8 mouse cellular contexts compared by ENCODE assay signal in genomic region chr10:61977392-61978096, GRCm38 (mm10). TPM values are rescaled to one million over a fixed set of nuclear protein-coding genes. Genes with fewer than 3 reads are reported as not detected.
DNase-seq lines count a peak whose midpoint lies in the region; ATAC-seq and TF ChIP-seq lines count a peak whose summit lies in the region.

No protein-coding gene starts in this region.

- TF ChIP-seq POLR2A in liver, adult 2 months (IDR thresholded peaks at IDR 0.05; ENCODE audit: extremely low read depth, insufficient read depth, low read length) = no peak

- ATAC-seq in forebrain, embryonic 15.5 days (replicated peaks) = no peak
- no peak for ATAC-seq in limb, embryonic 13.5 days (ENCODE audit: low FRiP score, low read depth)
- no peak for ATAC-seq in neural tube, embryonic 15.5 days (ENCODE audit: low FRiP score)

- no peaks in the 10 kb centered on the region for H3K79me2 ChIP-seq in liver, adult 2 months (ENCODE audit: control insufficient read depth, insufficient read depth, low read length)

- H3K9ac ChIP-seq in liver, adult 2 months (ENCODE audit: low read depth, low read length) = peak overlapping the region; percentile 60
- no peak overlapping the region for H3K9ac ChIP-seq in forebrain, embryonic 15.5 days (replicated peaks)
- peak overlapping the region; percentile 67 for H3K9ac ChIP-seq in limb, embryonic 13.5 days
- 0 out of 2 replicates have a peak overlapping the region, but pooled peaks have one; percentile 34 for H3K9ac ChIP-seq in neural tube, embryonic 15.5 days (replicated peaks)

- 7% methylated on average over 18 of the region's 18 CpGs for WGBS in liver, adult 2 months
- WGBS in forebrain, embryonic 15.5 days = 10% methylated on average over 18 of the region's 18 CpGs
- 2% methylated on average over 18 of the region's 18 CpGs for WGBS in limb, embryonic 13.5 days
- 2% methylated on average over 18 of the region's 18 CpGs for WGBS in neural tube, embryonic 15.5 days

- intact Hi-C loops in left cerebral cortex, postnatal 14 days (cut with DNase I) = loop anchor here (2.0 to 5.0 kb wide), 3 partner anchors 100 to 205 kb away; no protein-coding TSS in a partner anchor

- H3K27ac ChIP-seq in liver, adult 2 months (replicated peaks; ENCODE audit: insufficient read depth, low read depth, low read length) = no peak overlapping the region
- no peak overlapping the region for H3K27ac ChIP-seq in forebrain, embryonic 15.5 days (replicated peaks)
- no peak overlapping the region for H3K27ac ChIP-seq in limb, embryonic 13.5 days
- no peak overlapping the region for H3K27ac ChIP-seq in neural tube, embryonic 15.5 days (replicated peaks)

- no peaks in the 10 kb centered on the region for H3K36me3 ChIP-seq in liver, adult 2 months (ENCODE audit: control insufficient read depth, insufficient read depth, low read length)
- no peaks in the 10 kb centered on the region for H3K36me3 ChIP-seq in forebrain, embryonic 15.5 days
- no peaks in the 10 kb centered on the region for H3K36me3 ChIP-seq in limb, embryonic 13.5 days
- no peaks in the 10 kb centered on the region for H3K36me3 ChIP-seq in neural tube, embryonic 15.5 days

- TF ChIP-seq CTCF in liver, adult 2 months (IDR thresholded peaks at IDR 0.05; ENCODE audit: low read depth, low read length) = no peak

- H3K4me1 ChIP-seq in liver, adult 2 months (ENCODE audit: control insufficient read depth, insufficient read depth, low read length) = no peaks in the 10 kb centered on the region
- peaks cover 20% of the 10 kb centered on the region for H3K4me1 ChIP-seq in forebrain, embryonic 15.5 days
- peaks cover 31% of the 10 kb centered on the region for H3K4me1 ChIP-seq in limb, embryonic 13.5 days
- peaks cover 28% of the 10 kb centered on the region for H3K4me1 ChIP-seq in neural tube, embryonic 15.5 days

- peak overlapping the region; percentile 50 for H3K4me2 ChIP-seq in forebrain, embryonic 15.5 days (replicated peaks)
- peak overlapping the region; percentile 93 for H3K4me2 ChIP-seq in limb, embryonic 13.5 days (replicated peaks)
- peak overlapping the region; percentile 88 for H3K4me2 ChIP-seq in neural tube, embryonic 15.5 days

- peaks cover 5% of the 10 kb centered on the region for H3K27me3 ChIP-seq in liver, adult 2 months (ENCODE audit: control insufficient read depth, insufficient read depth, low read length)
- H3K27me3 ChIP-seq in forebrain, embryonic 15.5 days = peaks cover 65% of the 10 kb centered on the region
- H3K27me3 ChIP-seq in limb, embryonic 13.5 days = peaks cover 60% of the 10 kb centered on the region
- H3K27me3 ChIP-seq in neural tube, embryonic 15.5 days (replicated peaks) = peaks cover 83% of the 10 kb centered on the region

- H3K9me3 ChIP-seq in forebrain, embryonic 15.5 days = no peaks in the 10 kb centered on the region
- no peaks in the 10 kb centered on the region for H3K9me3 ChIP-seq in limb, embryonic 13.5 days
- H3K9me3 ChIP-seq in neural tube, embryonic 15.5 days (replicated peaks) = no peaks in the 10 kb centered on the region

- DNase-seq in liver, adult 2 months (ENCODE audit: extremely low read depth, low read depth, low spot score) = no peak
- DNase-seq in liver = no peak
- DNase-seq in left cerebral cortex, postnatal 14 days (ENCODE audit: low spot score in 2 of 2) = no peak
- DNase-seq in layer of hippocampus, adult 9-10 months (ENCODE audit: low spot score) = no peak
- DNase-seq in gastrocnemius, postnatal 25 days = no peak

- peak overlapping the region; percentile 69 for H3K4me3 ChIP-seq in liver, adult 2 months (ENCODE audit: insufficient read depth, low read depth, low read length)
- peak overlapping the region; percentile 32 for H3K4me3 ChIP-seq in forebrain, embryonic 15.5 days
- peak overlapping the region; percentile 53 for H3K4me3 ChIP-seq in limb, embryonic 13.5 days
- peak overlapping the region; percentile 42 for H3K4me3 ChIP-seq in neural tube, embryonic 15.5 days (replicated peaks)

RNA-seq across cellular contexts. Expression of gene Col13a1, which starts 1.4 kb away (rescaled TPM):
- total RNA-seq in liver, adult 2 months (2014; rRNA removed) = 1.9 and 3.1 TPM in 2 replicates
- polyA plus RNA-seq in liver, adult 2 months (2012; rRNA removed) = 0.73 and 1.2 TPM in 2 replicates
- polyA plus RNA-seq in forebrain, embryonic 15.5 days (2015; fragmentation: Nextera tagmentation; extraction: Ambion mirVana) = 0.78 and 1.1 TPM in 2 replicates
- polyA plus RNA-seq in limb, embryonic 13.5 days (2015; fragmentation: Nextera tagmentation; extraction: Ambion mirVana) = 4.0 and 4.6 TPM in 2 replicates
- 3.5 and 4.3 TPM in 2 replicates for polyA plus RNA-seq in neural tube, embryonic 15.5 days (2015; fragmentation: Nextera tagmentation; extraction: Ambion mirVana)
- 1 to 10 TPM; 2.4 TPM for total RNA-seq in left cerebral cortex, postnatal 14 days (2021)
- 1 to 10 TPM; 1.0 to 1.4 TPM for total RNA-seq in gastrocnemius, postnatal 25 days (2021)
